Mouse (Mus musculus) thymus, adult 2 months (tissue): ENCODE measurements around the gene Cpsf7.

Experiments
- CTCF ChIP-seq: fragments of 200-500 bp; IDR thresholded peaks from 2 replicates; pipeline ENCODE4 v1.5.1; 2012; ENCODE audit warnings: mild to moderate bottlenecking, control low read depth, low read length, moderate library complexity, borderline replicate concordance; ENCODE audit not compliant: control insufficient read depth, poor library complexity, insufficient read depth; ENCODE audit errors: extremely low read depth
- POLR2A ChIP-seq: fragments of 200-500 bp; IDR thresholded peaks from 2 replicates; pipeline ENCODE4 v1.6.1; 2012; ENCODE audit warnings: mild to moderate bottlenecking, low read length, control low read depth, moderate library complexity; ENCODE audit not compliant: control insufficient read depth, poor library complexity, insufficient read depth; ENCODE audit errors: extremely low read depth

DNA sequence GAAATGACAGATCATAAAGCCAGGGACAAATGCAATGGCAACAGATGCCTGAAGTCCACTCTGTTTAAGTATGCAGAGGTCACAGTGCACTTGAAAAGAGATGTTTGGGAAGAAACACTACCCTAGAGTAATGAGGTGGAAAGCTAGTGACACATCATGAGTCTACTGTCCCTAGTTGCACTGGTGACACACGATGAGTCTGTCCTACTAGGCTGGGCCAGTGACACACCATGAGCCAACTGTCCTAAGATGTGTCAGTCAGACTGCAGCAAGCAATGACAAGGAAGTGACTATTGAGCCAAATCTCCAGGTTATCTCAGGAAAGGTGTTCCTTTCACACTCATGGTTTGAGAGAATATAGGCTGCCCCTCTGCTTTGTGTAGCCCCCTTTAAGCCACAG lies 29.4 kb upstream of the Cpsf7 start:
- TF ChIP-seq POLR2A (no peak), CTCF (no peak)
